Mouse (Mus musculus): ENCODE results near the gene Tent5a. TPM values are rescaled to one million over a fixed set of nuclear protein-coding genes. Genes with fewer than 3 reads are reported as not detected.

Gene Tent5a
- polyA plus RNA-seq (2012; rRNA removed): 2.1 and 3.1 TPM in 2 replicates

DNA sequence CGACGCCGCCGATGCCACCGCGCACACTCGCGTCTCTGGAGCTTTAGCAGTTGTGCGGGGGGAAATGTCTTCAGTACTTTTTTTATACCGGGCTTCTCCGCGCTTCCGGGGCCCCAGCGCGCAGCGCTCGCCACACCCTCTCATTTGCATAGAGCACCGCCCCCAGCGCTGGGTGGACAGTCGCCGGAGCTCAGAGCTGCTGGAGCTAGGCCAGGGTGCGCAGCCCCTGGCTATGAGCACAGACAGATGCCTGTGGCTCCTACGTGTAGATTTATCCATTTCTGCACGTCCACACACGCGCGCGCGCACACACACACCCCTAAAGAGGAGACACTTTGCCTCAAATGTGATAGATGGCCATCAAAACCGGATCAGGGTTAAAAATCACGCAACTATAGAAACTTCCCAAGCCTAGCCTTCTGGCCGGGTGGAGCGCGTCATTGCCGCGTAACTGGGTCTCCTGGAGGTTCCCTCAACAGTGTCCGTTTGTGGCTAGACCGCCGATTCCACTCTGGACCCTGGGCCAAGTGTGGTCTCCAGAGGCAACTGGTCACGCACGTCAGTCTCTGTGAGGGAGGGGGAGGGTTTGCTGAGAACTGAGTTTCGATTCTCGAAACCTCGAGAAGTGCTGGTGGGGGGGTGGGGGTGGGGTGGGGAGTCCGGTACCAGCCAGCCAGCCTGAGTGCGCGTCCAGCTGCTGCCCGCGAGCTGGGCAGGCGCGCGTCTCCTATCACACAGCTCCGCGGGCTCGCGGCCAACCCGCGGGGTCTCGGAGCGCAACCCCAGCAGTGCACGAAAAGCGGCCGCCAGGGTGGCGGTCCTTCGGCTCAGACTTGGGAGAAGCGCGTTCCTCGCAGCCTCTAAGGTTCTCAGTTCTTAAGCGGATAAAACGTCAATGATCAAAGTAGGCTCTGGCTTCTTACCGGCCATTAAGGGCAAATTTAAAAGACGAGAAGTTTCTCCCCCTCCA lies at the start of gene Tent5a:
Tent5a (minus strand) TSS at position 107 of the 970 bp plus-strand sequence.

GRCm38 (mm10) chr9:85312473-85312872 lies 14.7 kb downstream of the Tent5a start, which contains the start of gene Gm11114:
Gene Gm11114 (plus strand): TSS chr9:85312773.

Other genes with a start within 250 kb of the Tent5a start
- not detected in 2 replicates for gene Gm11114, start 14.6 kb downstream of the Tent5a start, polyA plus RNA-seq (2012; rRNA removed)

Data from central nervous system, embryonic 18 days (tissue).